Comparison of ENCODE assay signal across 16 mouse cellular contexts in genomic region chr5:35985611-35986010, GRCm38 (mm10).
DNase-seq lines count a peak whose midpoint lies in the region; ATAC-seq lines count a peak whose summit lies in the region.
"Had no signal": no experiment of that assay in that cellular context is flagged by ENCODE, and none has a peak within 500 bp of the region (broad histone marks: within the 10 kb centered on the region; RNA-seq: fewer than 3 reads in every experiment).

No protein-coding gene starts in this region.

- H3K36me3 ChIP-seq in limb, embryonic 15.5 days, result peaks cover 79% of the 10 kb centered on the region
- H3K36me3 ChIP-seq in limb, embryonic 10.5 days, result peaks cover 72% of the 10 kb centered on the region
- H3K36me3 ChIP-seq in heart, embryonic 13.5 days, result peaks cover 86% of the 10 kb centered on the region
- H3K36me3 ChIP-seq: liver, embryonic 13.5 days had no signal

- no peak overlapping the region for H3K9ac ChIP-seq in limb, embryonic 15.5 days
- peak overlapping the region; percentile 59; the same call in 1 of the 2 replicates for H3K9ac ChIP-seq in heart, embryonic 13.5 days
- H3K9ac ChIP-seq: hindbrain, embryonic 13.5 days; liver, embryonic 13.5 days; midbrain, embryonic 15.5 days had no signal

- H3K4me1 ChIP-seq in limb, embryonic 15.5 days, result peaks cover 13% of the 10 kb centered on the region
- H3K4me1 ChIP-seq in limb, embryonic 10.5 days, result peaks cover 5% of the 10 kb centered on the region; the same call in 1 of the 2 replicates
- H3K4me1 ChIP-seq in heart, embryonic 13.5 days, result peaks cover 23% of the 10 kb centered on the region
- H3K4me1 ChIP-seq: hindbrain, embryonic 13.5 days; liver, embryonic 13.5 days; midbrain, embryonic 15.5 days had no signal

- peak; percentile 72 for DNase-seq in frontal cortex, adult 2 months (ENCODE audit: extremely low spot score in 1 of 2, low spot score in 1 of 2)
- no peak for DNase-seq in frontal cortex, postnatal 25 days (ENCODE audit: low spot score in 2 of 2)
- no peak for DNase-seq in limb, embryonic 10.5 days (ENCODE audit: low spot score)
- peak; percentile 35 to 47 for DNase-seq in left cerebral cortex, postnatal 36 days (ENCODE audit: low spot score in 2 of 2)
- no peak for DNase-seq in testis, postnatal 14 days (ENCODE audit: low spot score)
- DNase-seq in thymus, postnatal 4 days, result no peak
- DNase-seq: adrenal gland, postnatal 10 days; cerebellum, postnatal 14 days; gastrocnemius, postnatal 14 days; liver, embryonic 13.5 days had no signal

- H3K4me2 ChIP-seq in limb, embryonic 15.5 days, result no peak overlapping the region
- no peak overlapping the region for H3K4me2 ChIP-seq in heart, embryonic 13.5 days
- H3K4me2 ChIP-seq: hindbrain, embryonic 13.5 days; liver, embryonic 13.5 days; midbrain, embryonic 15.5 days had no signal

- WGBS in limb, embryonic 15.5 days, result 84% methylated on average over 8 of the region's 8 CpGs
- WGBS in limb, embryonic 10.5 days, result 95% methylated on average over 8 of the region's 8 CpGs
- WGBS in heart, embryonic 13.5 days, result 43% methylated on average over 8 of the region's 8 CpGs

- no peaks in the 10 kb centered on the region for H3K27me3 ChIP-seq in limb, embryonic 15.5 days
- no peaks in the 10 kb centered on the region for H3K27me3 ChIP-seq in limb, embryonic 10.5 days (ENCODE audit: low read depth, poor library complexity, severe bottlenecking)
- no peaks in the 10 kb centered on the region for H3K27me3 ChIP-seq in heart, embryonic 13.5 days (replicated peaks)
- H3K27me3 ChIP-seq: hindbrain, embryonic 13.5 days; liver, embryonic 13.5 days; midbrain, embryonic 15.5 days had no signal

- intact Hi-C loops in left cerebral cortex, postnatal 36 days (cut with DNase I), result loop anchor here (10.0 kb wide), 1 partner anchor 759 kb away; the partner anchor contains the start of gene Bloc1s4

- H3K4me3 ChIP-seq in limb, embryonic 15.5 days, result no peak overlapping the region
- no peak overlapping the region for H3K4me3 ChIP-seq in limb, embryonic 10.5 days
- H3K4me3 ChIP-seq in heart, embryonic 13.5 days, result no peak overlapping the region
- H3K4me3 ChIP-seq: hindbrain, embryonic 13.5 days; liver, embryonic 13.5 days; midbrain, embryonic 15.5 days had no signal

- 0 out of 2 replicates have a peak overlapping the region, but pooled peaks have one; percentile 3 for H3K27ac ChIP-seq in limb, embryonic 15.5 days
- H3K27ac ChIP-seq in limb, embryonic 10.5 days, result no peak overlapping the region
- H3K27ac ChIP-seq in heart, embryonic 13.5 days (replicated peaks), result peak overlapping the region; percentile 76
- H3K27ac ChIP-seq: hindbrain, embryonic 13.5 days; kidney, postnatal 0 days; liver, embryonic 13.5 days; midbrain, embryonic 15.5 days had no signal

- H3K9me3 ChIP-seq in limb, embryonic 15.5 days, result no peaks in the 10 kb centered on the region
- no peaks in the 10 kb centered on the region for H3K9me3 ChIP-seq in limb, embryonic 10.5 days (replicated peaks)
- H3K9me3 ChIP-seq in heart, embryonic 13.5 days, result no peaks in the 10 kb centered on the region
- H3K9me3 ChIP-seq: hindbrain, embryonic 13.5 days; liver, embryonic 13.5 days; midbrain, embryonic 15.5 days had no signal

- no peak for ATAC-seq in limb, embryonic 15.5 days (ENCODE audit: insufficient number of reproducible peaks, low FRiP score, low TSS enrichment, low read depth)
- ATAC-seq in heart, embryonic 13.5 days (ENCODE audit: extremely low read depth, insufficient number of reproducible peaks, low FRiP score, low TSS enrichment), result no peak
- ATAC-seq: intestine, postnatal 0 days; midbrain, embryonic 15.5 days had no signal

Comparison
In these comparisons a context has a peak if more than half of its experiments do, and no peak if none do; other contexts are left out.
1. DNase-seq: peak in frontal cortex, adult 2 months (2 of 2) and left cerebral cortex, postnatal 36 days (2 of 2); none in frontal cortex, postnatal 25 days (0 of 2), limb, embryonic 10.5 days (single experiment), testis, postnatal 14 days (single experiment) and thymus, postnatal 4 days (single experiment).